Comparison of ENCODE assay signal across 20 mouse cellular contexts in the genomic region with DNA sequence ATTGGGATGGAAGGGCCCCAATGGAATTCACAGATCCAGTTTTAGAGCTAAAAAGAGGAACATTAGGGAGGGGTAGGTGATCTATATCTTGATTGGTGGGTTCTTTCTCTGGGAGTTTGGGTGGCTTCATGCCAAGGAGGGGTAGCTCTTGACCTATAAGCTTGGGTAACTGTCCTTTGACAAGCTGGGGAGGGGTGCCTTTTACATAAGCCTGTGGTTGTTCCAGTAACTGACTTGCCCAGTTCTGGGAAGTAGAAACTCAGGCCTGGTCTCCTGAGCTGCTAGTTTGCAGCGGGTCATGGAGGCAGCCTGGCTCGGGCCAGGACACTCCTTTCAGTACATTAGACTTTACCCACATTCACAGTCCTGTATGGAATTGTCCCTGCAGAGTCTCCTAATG.
"Had no signal": no experiment of that assay in that cellular context is flagged by ENCODE, and none has a peak within 500 bp of the region (broad histone marks: within the 10 kb centered on the region; RNA-seq: fewer than 3 reads in every experiment).

No protein-coding gene starts in this region.

- H3K27ac ChIP-seq: limb, embryonic 15.5 days; liver, embryonic 13.5 days; liver, embryonic 15.5 days; midbrain, embryonic 10.5 days; midbrain, embryonic 13.5 days; midbrain, embryonic 15.5 days; neural tube, embryonic 13.5 days; neural tube, embryonic 15.5 days had no signal

- H3K4me3 ChIP-seq: limb, embryonic 15.5 days; liver, embryonic 13.5 days; liver, embryonic 15.5 days; midbrain, embryonic 10.5 days; midbrain, embryonic 13.5 days; midbrain, embryonic 15.5 days; myocyte; neural tube, embryonic 13.5 days; neural tube, embryonic 15.5 days had no signal

- H3K4me2 ChIP-seq: limb, embryonic 15.5 days; liver, embryonic 13.5 days; liver, embryonic 15.5 days; lung, embryonic 14.5 days; midbrain, embryonic 13.5 days; midbrain, embryonic 15.5 days; neural tube, embryonic 13.5 days; neural tube, embryonic 15.5 days had no signal

- H3K27me3 ChIP-seq: limb, embryonic 15.5 days; liver, embryonic 13.5 days; liver, embryonic 15.5 days; midbrain, embryonic 13.5 days; midbrain, embryonic 15.5 days; neural tube, embryonic 13.5 days; neural tube, embryonic 15.5 days had no signal

- H3K9ac ChIP-seq: limb, embryonic 15.5 days; liver, embryonic 13.5 days; liver, embryonic 15.5 days; lung, embryonic 14.5 days; midbrain, embryonic 13.5 days; midbrain, embryonic 15.5 days; neural tube, embryonic 13.5 days; neural tube, embryonic 15.5 days had no signal

- H3K9me3 ChIP-seq: limb, embryonic 15.5 days; liver, embryonic 13.5 days; liver, embryonic 15.5 days; midbrain, embryonic 10.5 days; midbrain, embryonic 13.5 days; midbrain, embryonic 15.5 days; neural tube, embryonic 13.5 days; neural tube, embryonic 15.5 days had no signal

- DNase-seq: liver, embryonic 13.5 days; lung, adult 18-20 months; lung, embryonic 14.5 days; lung, postnatal 4 days; retina, postnatal 1 day; right cerebral cortex, adult 18-20 months; right cerebral cortex, postnatal 25 days; right cerebral cortex, postnatal 4 days; spleen, adult 18-20 months; thymus, adult 2 months; thymus, postnatal 25 days; thymus, postnatal 4 days had no signal

- H3K4me1 ChIP-seq: limb, embryonic 15.5 days; liver, embryonic 13.5 days; liver, embryonic 15.5 days; midbrain, embryonic 13.5 days; midbrain, embryonic 15.5 days; neural tube, embryonic 13.5 days had no signal

- ATAC-seq: midbrain, embryonic 13.5 days; midbrain, embryonic 15.5 days had no signal

- H3K36me3 ChIP-seq: limb, embryonic 15.5 days; liver, embryonic 13.5 days; liver, embryonic 15.5 days; midbrain, embryonic 10.5 days; midbrain, embryonic 13.5 days; midbrain, embryonic 15.5 days had no signal
